Mouse (Mus musculus) frontal cortex, postnatal 25 days (tissue): ENCODE measurements at regions not wholly inside any gene's neighbourhood (a gene's known extent, or its start where the extent isn't known, plus 50 kb on each side); places are given as distances from the start of the nearest gene placed in this dataset.
"Not testable (repeated sequence)": the region's sequence is repeated elsewhere in the genome, so short reads cannot be mapped to it uniquely, and the experiment has no call there.

Experiments used
- DNase-seq, 2 experiments: peaks; one replicate each; pipeline ENCODE4 v3.0.0; 2022; ENCODE audit warnings: low spot score in 2 of 2

- DNase-seq: no peak
Observed at GRCm38 (mm10) chr2:135525779-135526178, 133.0 kb upstream of the Plcb4 start.

GRCm38 (mm10) chr2:135529619-135530018, 129.2 kb upstream of the Plcb4 start:
- no peak for DNase-seq

GRCm38 (mm10) chr2:135536303-135536871, 122.4 kb upstream of the Plcb4 start:
- DNase-seq: no peak

GRCm38 (mm10) chr2:135538022-135538421, 120.8 kb upstream of the Plcb4 start:
- DNase-seq: no peak

GRCm38 (mm10) chr2:135541058-135541457, 117.8 kb upstream of the Plcb4 start:
- DNase-seq: peak in 1 of 2 experiments; percentile 11

- no peak for DNase-seq
Observed at GRCm38 (mm10) chr2:135541930-135542329, 116.9 kb upstream of the Plcb4 start.

GRCm38 (mm10) chr2:135544882-135545281, 113.9 kb upstream of the Plcb4 start:
- no peak for DNase-seq

- no peak for DNase-seq
Observed at GRCm38 (mm10) chr2:135547966-135548365, 110.8 kb upstream of the Plcb4 start.

- DNase-seq: no peak
Observed at GRCm38 (mm10) chr2:135553031-135553430, 105.8 kb upstream of the Plcb4 start.

GRCm38 (mm10) chr2:135558026-135558425, 100.8 kb upstream of the Plcb4 start:
- not testable (repeated sequence) for DNase-seq

GRCm38 (mm10) chr2:135559328-135559727, 99.5 kb upstream of the Plcb4 start:
- no peak for DNase-seq

- DNase-seq: no peak
Observed at GRCm38 (mm10) chr2:135559933-135560710, 98.7 kb upstream of the Plcb4 start.

GRCm38 (mm10) chr2:135560856-135561255, 98.0 kb upstream of the Plcb4 start:
- no peak for DNase-seq

- DNase-seq: no peak
Observed at GRCm38 (mm10) chr2:135561716-135562115, 97.1 kb upstream of the Plcb4 start.

- DNase-seq: peak in 1 of 2 experiments; percentile 21
Observed at GRCm38 (mm10) chr2:135562140-135562890, 96.5 kb upstream of the Plcb4 start.

- no peak for DNase-seq
Observed at GRCm38 (mm10) chr2:135564231-135564630, 94.6 kb upstream of the Plcb4 start.

- no peak for DNase-seq
Observed at GRCm38 (mm10) chr2:135568350-135568749, 90.5 kb upstream of the Plcb4 start.

GRCm38 (mm10) chr2:135571599-135571998, 87.2 kb upstream of the Plcb4 start:
- DNase-seq: no peak

GRCm38 (mm10) chr2:135577228-135577627, 81.6 kb upstream of the Plcb4 start:
- no peak for DNase-seq

GRCm38 (mm10) chr2:135578135-135578534, 80.7 kb upstream of the Plcb4 start:
- no peak for DNase-seq

GRCm38 (mm10) chr2:135579514-135579913, 79.3 kb upstream of the Plcb4 start:
- no peak for DNase-seq

GRCm38 (mm10) chr2:135580051-135580450, 78.8 kb upstream of the Plcb4 start:
- no peak for DNase-seq

GRCm38 (mm10) chr2:135582341-135582740, 76.5 kb upstream of the Plcb4 start:
- no peak for DNase-seq
